8 mouse cellular contexts compared by ENCODE assay signal in the genomic region with DNA sequence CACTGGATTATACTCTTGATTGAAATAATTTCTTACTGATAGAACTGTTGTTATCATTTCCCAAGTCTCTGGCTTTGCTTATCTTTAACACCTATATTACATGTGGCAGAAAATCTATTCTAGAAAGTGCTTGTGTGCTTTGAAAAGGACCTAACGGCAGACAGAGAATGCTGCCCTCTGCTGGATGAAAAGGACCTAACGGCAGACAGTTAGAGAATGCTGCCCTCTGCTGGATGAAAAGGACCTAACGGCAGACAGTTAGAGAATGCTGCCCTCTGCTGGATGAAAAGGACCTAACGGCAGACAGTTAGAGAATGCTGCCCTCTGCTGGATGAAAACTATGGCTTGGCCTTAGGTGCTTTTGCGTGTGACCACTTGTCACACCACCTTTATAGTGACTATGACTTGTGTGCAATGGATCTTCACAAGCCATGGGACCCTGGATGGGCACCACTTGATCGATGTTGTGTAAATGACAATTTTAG. TPM values are rescaled to one million over a fixed set of nuclear protein-coding genes. Genes with fewer than 3 reads are reported as not detected.
DNase-seq lines count a peak whose midpoint lies in the region; ATAC-seq and TF ChIP-seq lines count a peak whose summit lies in the region.
"Not testable (repeated sequence)": the region's sequence is repeated elsewhere in the genome, so short reads cannot be mapped to it uniquely, and the experiment has no call there.

No protein-coding gene starts in this region.

- not testable (repeated sequence) for H3K36me3 ChIP-seq in embryonic facial prominence, embryonic 14.5 days (ENCODE audit: control insufficient read depth, insufficient read depth, low read length); heart, postnatal 0 days (replicated peaks; ENCODE audit: control insufficient read depth, insufficient read depth, low read length); liver, postnatal 0 days (replicated peaks; ENCODE audit: insufficient read depth, low read length); neural tube, embryonic 14.5 days (ENCODE audit: control insufficient read depth, insufficient read depth, low read length); splenic B cell, adult 2 months (ENCODE audit: control insufficient read depth, insufficient read depth, low read length, poor library complexity, severe bottlenecking)

- H3K4me1 ChIP-seq in embryonic facial prominence, embryonic 14.5 days (ENCODE audit: control insufficient read depth, insufficient read depth, low read length); heart, postnatal 0 days (ENCODE audit: control insufficient read depth, insufficient read depth); liver, postnatal 0 days (ENCODE audit: insufficient read depth); neural tube, embryonic 14.5 days (ENCODE audit: control insufficient read depth, insufficient read depth, low read length): not testable (repeated sequence)

- not testable (repeated sequence) for H3K9me3 ChIP-seq in embryonic facial prominence, embryonic 14.5 days (ENCODE audit: control insufficient read depth, low read length); heart, postnatal 0 days (replicated peaks; ENCODE audit: control insufficient read depth, low read length); liver, postnatal 0 days (ENCODE audit: low read length); neural tube, embryonic 14.5 days (ENCODE audit: control insufficient read depth, low read length)

- DNase-seq in B cell, adult 2 months = peak; percentile 81 to 83
- DNase-seq in adrenal gland, postnatal 10 days = peak; percentile 40
- peak; percentile 64 for DNase-seq in embryonic facial prominence, embryonic 14.5 days (ENCODE audit: low spot score)
- DNase-seq in heart, postnatal 0 days (ENCODE audit: low spot score) = peak; percentile 24
- DNase-seq in kidney, postnatal 36 days = peak; percentile 45 to 61
- DNase-seq in liver, postnatal 0 days = not testable (repeated sequence)
- DNase-seq in splenic B cell, adult 2 months (ENCODE audit: low read depth, low spot score) = peak; percentile 82

- 59% methylated on average over 6 of the region's 6 CpGs for WGBS in embryonic facial prominence, embryonic 14.5 days
- WGBS in heart, postnatal 0 days = 37% methylated on average over 6 of the region's 6 CpGs
- WGBS in liver, postnatal 0 days (ENCODE audit: insufficient replicate concordance) = 37% methylated on average over 6 of the region's 6 CpGs
- WGBS in neural tube, embryonic 14.5 days = 50% methylated on average over 6 of the region's 6 CpGs

- TF ChIP-seq CTCF in heart, postnatal 0 days (IDR thresholded peaks at IDR 0.05; ENCODE audit: low read depth) = peak; percentile 99
- TF ChIP-seq CTCF in liver, postnatal 0 days (IDR thresholded peaks at IDR 0.05; ENCODE audit: low read depth) = peak; percentile 99

- H3K27ac ChIP-seq in embryonic facial prominence, embryonic 14.5 days (replicated peaks; ENCODE audit: low read depth, low read length); heart, postnatal 0 days (ENCODE audit: low read depth); liver, postnatal 0 days (ENCODE audit: low read depth); neural tube, embryonic 14.5 days (ENCODE audit: low read depth, low read length): not testable (repeated sequence)

- not testable (repeated sequence) for TF ChIP-seq EP300 in heart, postnatal 0 days (IDR thresholded peaks at IDR 0.05; ENCODE audit: low read depth); liver, postnatal 0 days (IDR thresholded peaks at IDR 0.05; ENCODE audit: low read depth)

- not testable (repeated sequence) for H3K9ac ChIP-seq in embryonic facial prominence, embryonic 14.5 days (ENCODE audit: low read depth, low read length); heart, postnatal 0 days (replicated peaks; ENCODE audit: low read depth, low read length); liver, postnatal 0 days (replicated peaks); neural tube, embryonic 14.5 days (replicated peaks; ENCODE audit: low read depth, low read length)

- not testable (repeated sequence) for ATAC-seq in embryonic facial prominence, embryonic 14.5 days (ENCODE audit: low read depth); heart, postnatal 0 days (ENCODE audit: insufficient read depth, low read depth)
- ATAC-seq in liver, postnatal 0 days = peak; percentile 63
- peak; percentile 78 for ATAC-seq in neural tube, embryonic 14.5 days (ENCODE audit: low read depth)

- H3K4me3 ChIP-seq in embryonic facial prominence, embryonic 14.5 days (ENCODE audit: low read depth, low read length); heart, postnatal 0 days (ENCODE audit: low read depth, low read length); liver, postnatal 0 days (ENCODE audit: low read depth, low read length); neural tube, embryonic 14.5 days (ENCODE audit: low read depth, low read length): not testable (repeated sequence)

- H3K4me2 ChIP-seq in embryonic facial prominence, embryonic 14.5 days (ENCODE audit: low read depth, low read length); heart, postnatal 0 days (ENCODE audit: low read depth, low read length); liver, postnatal 0 days (ENCODE audit: low read depth, low read length); neural tube, embryonic 14.5 days (ENCODE audit: low read depth, low read length): not testable (repeated sequence)

- not testable (repeated sequence) for H3K27me3 ChIP-seq in embryonic facial prominence, embryonic 14.5 days (replicated peaks; ENCODE audit: control insufficient read depth, insufficient read depth, low read length); heart, postnatal 0 days (ENCODE audit: control insufficient read depth, insufficient read depth, low read length); liver, postnatal 0 days (ENCODE audit: insufficient read depth, low read length); neural tube, embryonic 14.5 days (ENCODE audit: control insufficient read depth, insufficient read depth, low read length); splenic B cell, adult 2 months (ENCODE audit: control insufficient read depth, insufficient read depth, low read length, poor library complexity, severe bottlenecking)

RNA-seq across cellular contexts. Expression of gene Gapt, which starts 11.6 kb away (rescaled TPM):
- under 1 TPM; 0.42 TPM for total RNA-seq in adrenal gland, postnatal 10 days (2021)
- polyA plus RNA-seq in embryonic facial prominence, embryonic 14.5 days (2014; fragmentation: Nextera tagmentation; extraction: Ambion mirVana) = 0.36 and 0.39 TPM in 2 replicates
- not detected in 2 replicates for total RNA-seq in heart, postnatal 0 days (2014; rRNA removed; ENCODE audit: low replicate concordance)
- 0.10 TPM in 1 of 2 replicates, not detected in the other for polyA plus RNA-seq in heart, postnatal 0 days (2015; fragmentation: Nextera tagmentation; extraction: Ambion mirVana)
- polyA plus RNA-seq in liver, postnatal 0 days (2015; fragmentation: Nextera tagmentation; extraction: Ambion mirVana) = 3.5 and 3.6 TPM in 2 replicates
- polyA plus RNA-seq in neural tube, embryonic 14.5 days (2014; fragmentation: Nextera tagmentation; extraction: Ambion mirVana) = not detected in 2 replicates

RNA-seq across cellular contexts. Expression of gene Plk2, which starts 26.2 kb away (rescaled TPM):
- total RNA-seq in adrenal gland, postnatal 10 days (2021) = 10 to 100 TPM; 40.7 to 42.0 TPM
- 97.9 and 133 TPM in 2 replicates for polyA plus RNA-seq in embryonic facial prominence, embryonic 14.5 days (2014; fragmentation: Nextera tagmentation; extraction: Ambion mirVana)
- 85.4 and 99.3 TPM in 2 replicates for total RNA-seq in heart, postnatal 0 days (2014; rRNA removed; ENCODE audit: low replicate concordance)
- polyA plus RNA-seq in heart, postnatal 0 days (2015; fragmentation: Nextera tagmentation; extraction: Ambion mirVana) = 54.9 and 58.6 TPM in 2 replicates
- 8.4 and 9.6 TPM in 2 replicates for polyA plus RNA-seq in liver, postnatal 0 days (2015; fragmentation: Nextera tagmentation; extraction: Ambion mirVana)
- polyA plus RNA-seq in neural tube, embryonic 14.5 days (2014; fragmentation: Nextera tagmentation; extraction: Ambion mirVana) = 129 and 147 TPM in 2 replicates
